Mouse (Mus musculus): ENCODE results near the gene Zfp963.

- TF ChIP-seq POLR2A (IDR thresholded peaks at IDR 0.05; ENCODE audit: insufficient read depth, low read length): no peak
- TF ChIP-seq CTCF (IDR thresholded peaks at IDR 0.05; ENCODE audit: low read depth, low read length): no peak
Observed at GRCm38 (mm10) chr8:69758316-69758715, 8.5 kb upstream of the Zfp963 start.
